Mouse (Mus musculus): ENCODE measurements around the gene Adprm. TPM values are rescaled to one million over a fixed set of nuclear protein-coding genes. Genes with fewer than 3 reads are reported as not detected.

Gene Adprm
- total RNA-seq, 4 experiments from 2014 or later = 9.8 to 13.1 (median 11.5) TPM

GRCm38 (mm10) chr11:67076781-67077180 lies 24.4 kb upstream of the Adprm start:
- DNase-seq (ENCODE audit: low spot score) = no peak

DNA sequence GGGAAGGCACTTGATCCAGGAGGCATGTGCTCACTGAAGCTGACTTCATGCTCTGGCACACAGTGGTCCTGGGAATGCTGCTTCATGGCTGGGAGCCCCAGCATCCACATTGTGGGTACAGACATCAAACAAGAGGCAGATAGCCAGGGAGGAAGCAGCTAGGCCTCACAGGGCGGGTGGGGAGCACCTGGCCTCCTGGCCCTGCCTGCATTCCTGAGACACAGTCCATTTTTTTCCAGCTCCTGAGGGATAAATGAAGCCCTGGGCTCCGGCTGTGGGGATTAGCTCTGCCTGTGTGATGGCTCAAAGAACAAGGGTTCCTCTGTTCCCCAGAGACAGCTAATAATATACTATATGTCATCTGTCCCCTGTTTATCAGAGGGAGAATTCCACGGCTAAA lies 22.6 kb upstream of the Adprm start:
- no peak for DNase-seq (ENCODE audit: low spot score)

- no peak for DNase-seq (ENCODE audit: low spot score)
Observed at GRCm38 (mm10) chr11:67072615-67073130, 20.3 kb upstream of the Adprm start.

DNA sequence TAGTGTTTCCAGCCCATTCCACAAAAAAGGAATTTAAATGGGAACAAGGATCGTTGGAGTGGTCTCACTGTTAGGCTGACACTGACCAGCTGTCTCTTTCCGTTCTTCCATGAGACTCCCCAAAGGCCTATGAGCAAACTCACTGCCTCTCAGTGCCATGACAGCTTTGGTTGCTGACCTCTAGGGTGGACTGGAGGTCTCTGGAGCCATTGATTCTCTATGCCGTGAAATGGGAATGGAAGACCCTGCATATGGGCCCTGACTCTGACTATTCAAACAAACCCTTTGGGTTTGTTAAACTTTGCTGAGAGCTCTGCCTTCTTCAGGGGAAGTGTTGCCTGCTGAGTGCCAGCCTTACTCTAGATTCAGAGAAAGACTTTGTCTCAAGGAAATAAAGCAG lies 15.3 kb upstream of the Adprm start:
- DNase-seq (ENCODE audit: low spot score) = no peak

GRCm38 (mm10) chr11:67062726-67063125 lies 10.3 kb upstream of the Adprm start:
- no peak for DNase-seq (ENCODE audit: low spot score)

DNA sequence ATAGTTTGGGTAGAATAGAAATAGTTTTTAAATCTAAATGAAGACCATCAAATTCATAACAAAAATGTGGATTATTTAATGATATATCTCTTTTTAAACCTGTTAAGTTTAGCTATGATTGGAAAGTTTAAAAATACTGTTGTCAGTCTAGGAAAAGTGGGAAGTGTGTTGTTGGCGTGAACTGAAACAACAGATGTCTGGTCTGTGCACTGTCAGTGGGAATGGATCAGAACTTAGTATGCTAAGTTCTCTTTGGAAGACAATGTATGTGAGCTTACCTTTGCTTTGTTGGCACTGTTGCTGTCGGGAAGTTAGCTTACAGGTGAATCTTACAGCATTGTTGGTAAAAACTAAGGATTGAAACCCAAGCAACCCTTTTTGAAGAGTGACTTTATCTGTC lies 8.9 kb upstream of the Adprm start:
- DNase-seq (ENCODE audit: low spot score) = no peak

GRCm38 (mm10) chr11:67054754-67055365 lies 2.5 kb upstream of the Adprm start:
- DNase-seq (ENCODE audit: low spot score) = no peak

GRCm38 (mm10) chr11:67051676-67052320 lies 596 bp downstream of the Adprm start:
- DNase-seq (ENCODE audit: low spot score) = no peak

DNA sequence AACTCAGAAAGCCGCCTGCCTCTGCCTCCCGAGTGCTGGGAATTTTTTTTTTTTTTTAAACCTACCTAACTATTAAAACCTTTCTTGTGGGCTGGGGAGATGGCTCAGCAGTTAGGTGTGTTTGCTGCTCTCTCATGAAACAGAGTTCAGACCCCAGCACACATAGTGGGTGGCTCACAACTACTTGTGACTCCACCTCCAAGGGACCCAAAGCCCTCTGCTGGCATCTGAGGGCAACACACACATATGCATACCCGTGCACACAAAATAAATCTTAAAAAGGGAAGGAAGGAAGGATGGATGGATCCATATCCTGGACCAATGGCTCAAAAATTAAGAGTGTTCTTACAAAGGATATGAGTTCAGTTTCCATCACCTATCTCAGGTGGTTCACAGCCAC lies 3.1 kb downstream of the Adprm start:
- DNase-seq (ENCODE audit: low spot score) = no peak

DNA sequence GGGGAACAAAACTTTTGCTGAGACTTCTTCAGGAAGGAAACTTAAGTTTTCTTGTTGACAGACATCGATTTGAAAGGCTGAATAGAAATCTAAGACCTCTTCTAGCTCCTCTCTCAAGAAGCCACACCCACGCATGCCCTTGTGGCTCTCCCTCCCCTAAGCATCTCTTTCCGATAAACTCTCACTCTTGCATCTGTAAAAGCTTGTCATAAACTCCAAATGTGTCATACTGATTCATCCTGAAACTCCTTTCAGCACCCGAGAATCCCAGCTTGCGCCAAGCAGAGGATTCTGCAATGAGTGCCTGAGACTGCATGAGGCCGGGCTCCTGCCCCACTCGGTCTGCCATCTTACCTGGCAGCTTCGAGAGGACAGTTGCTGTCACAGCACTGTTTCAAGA lies 3.9 kb downstream of the Adprm start:
- DNase-seq (ENCODE audit: low spot score) = no peak

- DNase-seq (ENCODE audit: low spot score) = no peak
Observed at GRCm38 (mm10) chr11:67047199-67047598, 5.2 kb downstream of the Adprm start.

DNA sequence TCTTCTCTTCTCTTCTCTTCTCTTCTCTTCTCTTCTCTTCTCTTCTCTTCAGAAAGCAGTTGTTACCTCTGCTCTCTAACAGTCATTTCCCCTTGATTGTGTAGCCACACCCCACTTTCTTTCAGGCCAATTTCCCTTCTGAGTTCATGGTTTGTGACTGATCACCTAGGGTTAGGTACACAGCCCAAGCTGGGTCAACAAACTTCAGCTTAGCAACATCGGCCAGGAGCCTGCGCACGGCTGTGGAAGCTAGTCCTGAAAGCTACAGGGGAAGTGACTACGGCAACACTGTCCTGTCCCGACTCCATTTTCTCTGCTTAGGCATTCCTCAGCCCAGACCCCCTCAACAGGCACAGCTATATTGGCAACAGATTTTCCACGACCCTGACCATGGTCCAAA lies 7.4 kb downstream of the Adprm start:
- DNase-seq (ENCODE audit: low spot score) = no peak

GRCm38 (mm10) chr11:67043007-67043406 lies 9.4 kb downstream of the Adprm start:
- no peak for DNase-seq (ENCODE audit: low spot score)

- no peak for DNase-seq (ENCODE audit: low spot score)
Observed at GRCm38 (mm10) chr11:67040483-67040882, 11.9 kb downstream of the Adprm start.

- DNase-seq (ENCODE audit: low spot score) = no peak
Observed at GRCm38 (mm10) chr11:67039799-67040198, 12.6 kb downstream of the Adprm start.

GRCm38 (mm10) chr11:67036892-67037291 lies 15.5 kb downstream of the Adprm start:
- DNase-seq (ENCODE audit: low spot score) = no peak

DNA sequence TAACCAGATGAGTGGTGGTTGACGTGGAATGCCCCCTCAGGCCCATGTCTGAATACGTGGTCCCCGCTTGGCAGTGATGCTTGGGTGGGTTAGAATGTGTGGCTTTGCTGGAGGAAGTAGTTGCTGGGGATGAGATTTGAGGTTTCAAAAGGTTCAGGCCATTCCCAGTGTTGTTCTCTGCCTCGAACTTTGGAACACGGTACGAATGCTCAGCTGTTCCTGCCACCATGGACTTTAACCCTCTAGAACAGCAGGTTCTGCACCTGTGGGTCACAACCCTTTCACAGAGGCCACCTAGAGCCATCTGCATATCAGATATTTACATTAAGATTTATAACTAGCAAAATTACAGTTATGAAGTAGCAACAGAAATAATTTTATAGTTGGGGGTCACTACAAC lies 16.2 kb downstream of the Adprm start:
- DNase-seq (ENCODE audit: low spot score) = no peak

DNA sequence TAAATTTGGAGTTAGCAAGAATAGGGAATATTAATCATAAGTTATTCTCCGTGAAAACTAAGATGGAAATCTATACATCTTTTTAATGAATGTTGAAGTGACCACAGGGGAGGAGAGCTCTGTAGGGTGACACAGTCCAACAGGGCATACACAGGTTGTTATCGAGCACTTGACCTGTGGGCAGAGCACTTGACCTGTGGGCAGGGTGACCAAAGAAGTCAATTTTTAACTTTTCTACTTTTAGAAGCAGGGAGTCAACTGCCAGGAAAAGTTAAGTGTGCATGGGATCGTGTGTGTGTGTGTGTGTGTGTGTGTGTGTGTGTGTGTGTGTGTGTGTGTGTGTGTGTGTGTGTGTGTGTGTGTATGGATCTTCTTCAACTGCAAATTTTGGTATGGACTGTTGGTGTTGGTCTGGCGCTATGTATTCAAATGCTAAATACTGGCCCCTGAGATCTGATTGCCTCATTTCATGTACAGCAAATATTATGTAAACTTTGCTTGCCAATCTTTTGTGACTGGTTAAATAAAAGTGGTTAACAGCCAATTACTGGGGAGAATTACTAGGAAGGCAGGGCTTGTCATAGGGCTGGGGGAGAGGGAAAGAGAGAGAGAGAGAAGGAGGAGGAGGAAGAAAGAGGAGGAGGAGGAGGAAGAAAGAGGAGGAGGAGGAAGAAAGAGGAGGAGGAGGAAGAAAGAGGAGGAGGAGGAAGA lies 17.5 kb downstream of the Adprm start:
- no peak for DNase-seq (ENCODE audit: low spot score)

GRCm38 (mm10) chr11:67031603-67031915 lies 20.8 kb downstream of the Adprm start:
- no peak for DNase-seq (ENCODE audit: low spot score)

DNA sequence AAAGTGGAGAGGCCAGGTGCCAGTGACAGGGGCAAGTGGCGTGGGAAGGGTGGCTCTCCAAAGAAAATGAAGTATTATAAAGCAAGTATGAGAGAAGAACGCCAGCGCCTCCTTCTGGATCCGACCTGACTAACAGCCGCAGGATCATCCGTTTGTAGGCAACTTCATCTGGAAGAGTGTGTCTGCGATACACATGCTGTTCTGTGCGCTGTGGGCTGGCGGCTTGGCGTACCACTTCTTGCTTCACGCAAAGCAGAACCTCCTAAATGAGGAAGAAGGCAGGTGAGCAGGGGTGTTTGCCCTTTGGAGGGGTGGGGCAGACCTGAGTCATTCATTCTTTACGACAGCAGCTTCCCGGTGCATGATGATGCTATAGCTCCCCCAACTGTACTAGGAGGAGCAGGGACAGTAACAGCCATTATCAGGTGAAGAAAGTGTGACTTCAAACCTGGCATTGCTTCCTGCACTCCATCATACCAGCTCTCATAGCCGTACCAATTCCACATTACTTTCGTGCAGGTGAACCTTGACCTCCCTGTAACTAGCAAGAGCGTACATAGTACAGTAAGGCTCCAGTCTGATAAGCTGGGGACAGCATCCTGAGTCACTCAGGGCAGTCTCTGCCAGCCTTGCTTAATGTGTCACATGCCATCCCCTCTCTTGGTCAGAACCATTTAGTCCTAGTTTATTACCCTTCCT lies 21.3 kb downstream of the Adprm start:
- DNase-seq (ENCODE audit: low spot score) = no peak

DNA sequence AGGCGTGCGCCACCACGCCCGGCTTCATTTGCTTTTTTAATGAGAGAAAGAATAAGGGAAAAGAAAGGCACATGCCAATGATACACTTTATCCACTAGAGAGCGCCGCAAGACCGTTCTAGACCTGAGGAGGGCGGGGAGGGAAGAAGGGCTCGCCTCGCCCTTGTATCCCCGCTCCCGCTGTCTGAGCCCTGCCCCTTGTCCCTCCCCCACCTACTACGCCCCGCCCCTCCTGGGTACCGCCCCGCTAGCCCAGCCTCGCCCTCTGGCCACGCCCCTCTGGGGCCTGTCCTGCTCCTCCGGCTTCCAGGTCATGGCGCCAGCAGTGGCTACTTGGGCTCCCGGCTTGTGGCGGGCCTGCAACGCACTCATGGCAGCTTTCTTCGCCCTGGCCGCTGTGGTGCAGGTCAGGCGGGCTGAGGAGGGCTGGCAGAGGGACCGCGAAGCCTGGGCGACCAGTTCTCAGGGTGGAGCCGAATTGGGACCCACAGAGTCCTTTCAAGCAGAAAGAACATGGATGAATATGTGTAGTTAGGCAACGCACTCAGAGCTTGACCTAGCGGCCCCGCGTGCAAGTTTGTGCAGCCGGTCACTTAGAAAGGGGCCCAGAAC lies 27.4 kb downstream of the Adprm start, which contains the start of gene Tmem220:
TSS of gene Tmem220 (plus strand) at position 288 of the 611 bp plus-strand sequence.
- peak; percentile 89 for DNase-seq (ENCODE audit: low spot score)

DNA sequence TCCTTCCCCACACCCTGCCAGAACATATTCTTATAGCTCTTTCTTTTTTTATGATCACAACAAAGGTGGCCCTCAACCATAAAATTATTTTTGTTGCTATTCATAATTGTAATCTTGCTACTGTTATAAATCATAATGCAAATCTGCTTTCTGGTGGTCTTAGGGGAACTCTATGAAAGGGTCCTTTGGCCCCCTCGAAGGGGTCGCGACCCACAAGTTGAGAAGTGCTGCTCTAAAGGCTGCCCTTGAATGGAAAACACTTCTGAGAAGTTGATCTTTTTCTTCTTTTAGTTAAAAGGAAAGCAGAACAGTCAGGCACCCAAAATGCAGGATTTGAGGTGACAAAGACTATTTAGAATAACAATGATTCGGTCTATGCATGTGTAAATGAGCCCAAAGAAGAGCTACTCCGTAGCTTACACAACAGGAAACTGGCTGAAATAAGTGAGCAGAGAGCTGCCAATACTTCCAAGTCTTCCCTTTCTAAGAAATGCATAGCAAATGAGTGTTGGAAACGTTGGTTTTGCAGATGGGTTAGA lies 28.5 kb downstream of the Adprm start:
- no peak for DNase-seq (ENCODE audit: low spot score)
